22 mouse cellular contexts compared by ENCODE assay signal in genomic region chr7:122347433-122347832, GRCm38 (mm10). TPM values are rescaled to one million over a fixed set of nuclear protein-coding genes. Genes with fewer than 3 reads are reported as not detected.
DNase-seq lines count a peak whose midpoint lies in the region; ATAC-seq and TF ChIP-seq lines count a peak whose summit lies in the region.
"Had no signal": no experiment of that assay in that cellular context is flagged by ENCODE, and none has a peak within 500 bp of the region (broad histone marks: within the 10 kb centered on the region; RNA-seq: fewer than 3 reads in every experiment).

No protein-coding gene starts in this region.

- ATAC-seq in embryonic facial prominence, embryonic 11.5 days (replicated peaks; ENCODE audit: insufficient number of reproducible peaks, low FRiP score, low TSS enrichment, low read depth): peak; percentile 37; the same call in 1 of the 2 replicates
- ATAC-seq in hematopoietic stem cell, adult 5-6 weeks (replicated peaks in 1 of 2; ENCODE audit: insufficient read depth in 1 of 2, low FRiP score in 2 of 2, low TSS enrichment in 1 of 2, low read depth in 1 of 2, poor library complexity in 2 of 2, severe bottlenecking in 2 of 2): peak; percentile 86 to 89

- H3K9ac ChIP-seq in embryonic facial prominence, embryonic 11.5 days (replicated peaks; ENCODE audit: low read length): no peak overlapping the region
- H3K9ac ChIP-seq: embryonic facial prominence, embryonic 13.5 days; hindbrain, embryonic 12.5 days; limb, embryonic 13.5 days; liver, embryonic 14.5 days had no signal

- TF ChIP-seq CTCF in layer of hippocampus, adult 2 months (conservative IDR thresholded peaks at IDR 0.05): peak; percentile 15; the same call in 1 of the 2 replicates

- WGBS in embryonic facial prominence, embryonic 11.5 days: 79% methylated on average over 3 of the region's 3 CpGs
- WGBS in embryonic facial prominence, embryonic 10.5 days: 81% methylated on average over 3 of the region's 3 CpGs

- no peaks in the 10 kb centered on the region for H3K27me3 ChIP-seq in embryonic facial prominence, embryonic 11.5 days (ENCODE audit: control insufficient read depth, insufficient read depth, low read length)
- no peaks in the 10 kb centered on the region for H3K27me3 ChIP-seq in embryonic facial prominence, embryonic 10.5 days (replicated peaks; ENCODE audit: low read depth, poor library complexity, severe bottlenecking)
- H3K27me3 ChIP-seq: embryonic facial prominence, embryonic 13.5 days; hindbrain, embryonic 12.5 days had no signal

- no peak overlapping the region for H3K4me2 ChIP-seq in embryonic facial prominence, embryonic 11.5 days (ENCODE audit: low read depth, low read length)
- H3K4me2 ChIP-seq: embryonic facial prominence, embryonic 13.5 days; hindbrain, embryonic 12.5 days; limb, embryonic 13.5 days had no signal

- no peak overlapping the region for H3K4me3 ChIP-seq in embryonic facial prominence, embryonic 11.5 days (ENCODE audit: low read depth, low read length)
- no peak overlapping the region for H3K4me3 ChIP-seq in embryonic facial prominence, embryonic 10.5 days
- no peak overlapping the region for H3K4me3 ChIP-seq in layer of hippocampus, adult 2 months
- H3K4me3 ChIP-seq: embryonic facial prominence, embryonic 13.5 days; gastrocnemius, adult 2 months; hindbrain, embryonic 12.5 days; limb, embryonic 13.5 days had no signal

- H3K36me3 ChIP-seq in embryonic facial prominence, embryonic 11.5 days (replicated peaks; ENCODE audit: control insufficient read depth, insufficient read depth, low read depth, low read length): no peaks in the 10 kb centered on the region
- H3K36me3 ChIP-seq in embryonic facial prominence, embryonic 10.5 days (replicated peaks): no peaks in the 10 kb centered on the region
- H3K36me3 ChIP-seq: embryonic facial prominence, embryonic 13.5 days; hindbrain, embryonic 12.5 days; limb, embryonic 13.5 days had no signal

- H3K27ac ChIP-seq in embryonic facial prominence, embryonic 11.5 days (replicated peaks; ENCODE audit: low read depth, low read length): no peak overlapping the region
- no peak overlapping the region for H3K27ac ChIP-seq in embryonic facial prominence, embryonic 10.5 days (replicated peaks)
- H3K27ac ChIP-seq in layer of hippocampus, adult 2 months: peak overlapping the region; percentile 83
- H3K27ac ChIP-seq: embryonic facial prominence, embryonic 13.5 days; gastrocnemius, adult 2 months; hindbrain, embryonic 12.5 days; limb, embryonic 13.5 days; liver, embryonic 14.5 days had no signal

- no peaks in the 10 kb centered on the region for H3K9me3 ChIP-seq in embryonic facial prominence, embryonic 11.5 days (replicated peaks; ENCODE audit: control insufficient read depth, low read length)
- no peaks in the 10 kb centered on the region for H3K9me3 ChIP-seq in embryonic facial prominence, embryonic 10.5 days
- H3K9me3 ChIP-seq: embryonic facial prominence, embryonic 13.5 days; hindbrain, embryonic 12.5 days; limb, embryonic 13.5 days had no signal

- DNase-seq in embryonic facial prominence, embryonic 11.5 days (ENCODE audit: low spot score): no peak
- no peak for DNase-seq in embryonic facial prominence, embryonic 10.5 days (ENCODE audit: low spot score)
- DNase-seq in layer of hippocampus, adult 2 months (ENCODE audit: low spot score in 2 of 2): no peak
- DNase-seq in layer of hippocampus, adult 9-10 months (ENCODE audit: low spot score): no peak
- peak; percentile 11 for DNase-seq in 416B (ENCODE audit: low read depth)
- DNase-seq in cerebellum, postnatal 10 days: no peak
- no peak for DNase-seq in left cerebral cortex, adult 9 months (ENCODE audit: low spot score in 2 of 2)
- DNase-seq: adrenal gland, postnatal 36 days; cerebellum, adult 18-20 months; cerebellum, postnatal 36 days; gastrocnemius, adult 2 months; heart, adult 11 months; kidney, adult 8-10 months; kidney, postnatal 14 days; lung, postnatal 10 days; retina, postnatal 1 day; right cerebral cortex, postnatal 4 days had no signal

- no peaks in the 10 kb centered on the region for H3K4me1 ChIP-seq in embryonic facial prominence, embryonic 11.5 days (ENCODE audit: control insufficient read depth, insufficient read depth, low read length)
- H3K4me1 ChIP-seq in embryonic facial prominence, embryonic 10.5 days: 0 out of 2 replicates have a peak, but pooled peaks cover 4% of the 10 kb centered on the region

RNA-seq across cellular contexts. Expression of gene Prkcb, which starts 58.9 kb away (rescaled TPM):
- 5.2 and 5.4 TPM in 2 replicates for polyA plus RNA-seq in embryonic facial prominence, embryonic 11.5 days (2014; fragmentation: Nextera tagmentation; extraction: Ambion mirVana)
- polyA plus RNA-seq in embryonic facial prominence, embryonic 10.5 days (2016; fragmentation: Nextera tagmentation; extraction: Ambion mirVana): 3.2 and 3.6 TPM in 2 replicates
- total RNA-seq in layer of hippocampus, adult 2 months (2021): 100 to 1,000 TPM; 788 to 796 TPM
- total RNA-seq in hematopoietic stem cell, adult 5-6 weeks (2017): 11.8 and 15.6 TPM in 2 replicates

Comparison
In these comparisons a context has a peak if more than half of its experiments do, and no peak if none do; other contexts are left out.
1. RNA of gene Prkcb, which starts 58.9 kb away (total RNA-seq): 788 to 796 TPM in layer of hippocampus, adult 2 months; 11.8 to 15.6 TPM in hematopoietic stem cell, adult 5-6 weeks; every median in the first group is over 10 times any median in the second.